Mouse (Mus musculus): ENCODE measurements around the gene Vmn1r204. TPM values are rescaled to one million over a fixed set of nuclear protein-coding genes. Genes with fewer than 3 reads are reported as not detected.

Gene Vmn1r204
- not detected for polyA plus RNA-seq (2014; fragmentation: Illumina TruSeq; extraction: RNeasy Lipid Tissue Mini Kit (QIAGEN cat#74804); ENCODE audit: insufficient read depth, low read depth, low replicate concordance)

DNA sequence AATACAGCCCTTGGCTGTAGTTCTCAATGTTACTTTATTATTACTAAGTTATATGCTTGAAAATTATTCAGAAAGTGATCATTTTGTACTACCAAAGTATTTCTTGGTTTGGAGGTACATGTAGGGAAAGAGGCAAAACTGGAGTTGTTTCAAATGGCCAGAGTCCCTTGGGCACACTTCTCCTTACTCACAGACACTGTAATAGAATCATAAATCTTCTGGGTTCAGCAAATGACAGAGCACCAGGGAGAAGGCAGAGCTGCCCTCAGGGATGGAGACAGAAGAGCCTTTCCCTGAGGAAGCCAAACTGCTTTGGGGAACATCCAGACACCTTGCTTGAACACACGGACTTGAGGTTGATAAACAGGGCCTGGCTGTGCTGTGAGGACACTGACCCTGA is at the start of gene Vmn1r204:
Gene Vmn1r204, plus strand, starts transcription at position 301 of the 400 bp plus-strand sequence.

GRCm38 (mm10) chr13:22505281-22505680 is 47.7 kb upstream of the Vmn1r204 start, which contains the start of gene Vmn1r202:
Vmn1r202 (minus strand) TSS chr13:22505381.

DNA sequence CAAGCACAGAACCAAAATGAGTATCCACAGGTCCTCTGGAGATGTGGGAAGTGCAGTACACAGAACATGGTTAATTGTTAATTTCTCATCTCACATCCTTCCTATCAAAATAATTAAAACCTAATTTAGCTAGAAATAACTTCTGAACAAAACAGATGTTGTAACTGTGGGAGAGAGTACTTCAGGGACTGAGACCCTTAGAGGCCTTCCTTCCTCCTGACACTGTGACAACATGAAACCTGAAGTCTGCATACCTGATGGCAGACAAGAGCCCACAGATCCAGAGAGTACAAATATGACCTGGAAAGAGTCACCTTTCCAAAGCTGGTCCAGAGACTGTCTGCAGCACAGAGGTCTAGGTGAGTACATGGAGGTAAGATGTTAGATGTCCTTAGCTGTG is 35.2 kb upstream of the Vmn1r204 start, which contains the start of gene Vmn1r203:
Gene Vmn1r203, plus strand, starts transcription at position 301 of the 400 bp plus-strand sequence.

GRCm38 (mm10) chr13:22592900-22593299 is 39.9 kb downstream of the Vmn1r204 start, which contains the start of gene Vmn1r205:
Vmn1r205 (minus strand) TSS chr13:22593000.

Other genes with a start within 250 kb of the Vmn1r204 start
- not detected for gene Vmn1r197, start 228.6 kb upstream of the Vmn1r204 start, polyA plus RNA-seq (2014; fragmentation: Illumina TruSeq; extraction: RNeasy Lipid Tissue Mini Kit (QIAGEN cat#74804); ENCODE audit: insufficient read depth, low read depth, low replicate concordance)
- not detected for gene Vmn1r198, start 202.8 kb upstream of the Vmn1r204 start, polyA plus RNA-seq (2014; fragmentation: Illumina TruSeq; extraction: RNeasy Lipid Tissue Mini Kit (QIAGEN cat#74804); ENCODE audit: insufficient read depth, low read depth, low replicate concordance)
- not detected for gene Vmn1r199, start 173.4 kb upstream of the Vmn1r204 start, polyA plus RNA-seq (2014; fragmentation: Illumina TruSeq; extraction: RNeasy Lipid Tissue Mini Kit (QIAGEN cat#74804); ENCODE audit: insufficient read depth, low read depth, low replicate concordance)
- not detected for gene Vmn1r200, start 162.8 kb upstream of the Vmn1r204 start, polyA plus RNA-seq (2014; fragmentation: Illumina TruSeq; extraction: RNeasy Lipid Tissue Mini Kit (QIAGEN cat#74804); ENCODE audit: insufficient read depth, low read depth, low replicate concordance)
- not detected for gene Vmn1r201, start 81.3 kb upstream of the Vmn1r204 start, polyA plus RNA-seq (2014; fragmentation: Illumina TruSeq; extraction: RNeasy Lipid Tissue Mini Kit (QIAGEN cat#74804); ENCODE audit: insufficient read depth, low read depth, low replicate concordance)
- gene Vmn1r202, start 47.8 kb upstream of the Vmn1r204 start, polyA plus RNA-seq (2014; fragmentation: Illumina TruSeq; extraction: RNeasy Lipid Tissue Mini Kit (QIAGEN cat#74804); ENCODE audit: insufficient read depth, low read depth, low replicate concordance) = not detected
- not detected for gene Vmn1r203, start 35.1 kb upstream of the Vmn1r204 start, polyA plus RNA-seq (2014; fragmentation: Illumina TruSeq; extraction: RNeasy Lipid Tissue Mini Kit (QIAGEN cat#74804); ENCODE audit: insufficient read depth, low read depth, low replicate concordance)
- gene Vmn1r205, start 39.8 kb downstream of the Vmn1r204 start, polyA plus RNA-seq (2014; fragmentation: Illumina TruSeq; extraction: RNeasy Lipid Tissue Mini Kit (QIAGEN cat#74804); ENCODE audit: insufficient read depth, low read depth, low replicate concordance) = not detected
- not detected for gene Vmn1r206, start 71.1 kb downstream of the Vmn1r204 start, polyA plus RNA-seq (2014; fragmentation: Illumina TruSeq; extraction: RNeasy Lipid Tissue Mini Kit (QIAGEN cat#74804); ENCODE audit: insufficient read depth, low read depth, low replicate concordance)
- not detected for gene Vmn1r207-ps, start 176.4 kb downstream of the Vmn1r204 start, polyA plus RNA-seq (2014; fragmentation: Illumina TruSeq; extraction: RNeasy Lipid Tissue Mini Kit (QIAGEN cat#74804); ENCODE audit: insufficient read depth, low read depth, low replicate concordance)
- not detected for gene Vmn1r208, start 224.2 kb downstream of the Vmn1r204 start, polyA plus RNA-seq (2014; fragmentation: Illumina TruSeq; extraction: RNeasy Lipid Tissue Mini Kit (QIAGEN cat#74804); ENCODE audit: insufficient read depth, low read depth, low replicate concordance)

Data from lung, adult 10 weeks (tissue).